ENCODE assay signal across 26 mouse cellular contexts in genomic region chr11:43091046-43091445, GRCm38 (mm10). TPM values are rescaled to one million over a fixed set of nuclear protein-coding genes. Genes with fewer than 3 reads are reported as not detected.
"Had no signal": no experiment of that assay in that cellular context is flagged by ENCODE, and none has a peak within 500 bp of the region (broad histone marks: within the 10 kb centered on the region; RNA-seq: fewer than 3 reads in every experiment).

No protein-coding gene starts in this region.

- H3K4me3 ChIP-seq: midbrain, embryonic 10.5 days; midbrain, embryonic 12.5 days; myocyte; neural tube, embryonic 13.5 days; neural tube, embryonic 15.5 days had no signal

- H3K27me3 ChIP-seq: midbrain, embryonic 12.5 days; neural tube, embryonic 13.5 days; neural tube, embryonic 15.5 days had no signal

- H3K27ac ChIP-seq: midbrain, embryonic 10.5 days; midbrain, embryonic 12.5 days; neural tube, embryonic 13.5 days; neural tube, embryonic 15.5 days had no signal

- H3K9me3 ChIP-seq: midbrain, embryonic 10.5 days; midbrain, embryonic 12.5 days; neural tube, embryonic 13.5 days; neural tube, embryonic 15.5 days had no signal

- H3K9ac ChIP-seq: lung, embryonic 14.5 days; midbrain, embryonic 12.5 days; neural tube, embryonic 13.5 days; neural tube, embryonic 15.5 days had no signal

- H3K4me1 ChIP-seq: midbrain, embryonic 10.5 days; midbrain, embryonic 12.5 days had no signal

- H3K36me3 ChIP-seq: midbrain, embryonic 10.5 days; midbrain, embryonic 12.5 days; neural tube, embryonic 13.5 days; neural tube, embryonic 15.5 days had no signal

- DNase-seq: lung, adult 18-20 months; lung, embryonic 14.5 days; lung, postnatal 10 days; lung, postnatal 4 days; midbrain, embryonic 14.5 days; retina, postnatal 1 day; right cerebral cortex, adult 18-20 months; right cerebral cortex, postnatal 25 days; right cerebral cortex, postnatal 4 days; spleen, adult 18-20 months; thymus, adult 18-20 months; thymus, postnatal 14 days; thymus, postnatal 36 days had no signal

- H3K4me2 ChIP-seq: lung, embryonic 14.5 days; midbrain, embryonic 12.5 days; neural tube, embryonic 13.5 days; neural tube, embryonic 15.5 days had no signal

- ATAC-seq: midbrain, embryonic 16.5 days had no signal

RNA-seq across cellular contexts. Expression of gene Gm9972, which starts 55.5 kb away (rescaled TPM):
- total RNA-seq: megakaryocyte, adult 5-6 weeks; megakaryocyte-erythroid progenitor cell, adult 5-6 weeks had no signal
- polyA plus RNA-seq: liver, embryonic 16.5 days; lung, embryonic 14.5 days; lung, embryonic 16.5 days; midbrain, embryonic 10.5 days; midbrain, embryonic 14.5 days; midbrain, embryonic 16.5 days; myocyte; neural tube, embryonic 11.5 days; neural tube, embryonic 13.5 days; neural tube, embryonic 15.5 days; small intestine, adult 2 months; thymus, postnatal 0 days had no signal

RNA-seq across cellular contexts. Expression of gene Atp10b, which starts 58.6 kb away (rescaled TPM):
- total RNA-seq: megakaryocyte, adult 5-6 weeks; megakaryocyte-erythroid progenitor cell, adult 5-6 weeks had no signal
